Mouse (Mus musculus) intestine, postnatal 0 days (tissue): ENCODE data around the gene Gm49425. TPM values are rescaled to one million over a fixed set of nuclear protein-coding genes. Genes with fewer than 3 reads are reported as not detected.

Experiments used
- ATAC-seq: fragments of 200-750 bp; cut with Nextera tagmentation; 2 replicates; pipeline ENCODE4 v1.8.0; 2017; ENCODE audit warnings: mild to moderate bottlenecking, moderate TSS enrichment, moderate library complexity
- H3K27ac ChIP-seq: fragments of 300-500 bp; sonication (generic); 2 replicates; pipeline ENCODE4 v1.5.1; 2014; ENCODE audit warnings: mild to moderate bottlenecking, low read depth, low read length, moderate library complexity
- H3K27me3 ChIP-seq: fragments of 300-500 bp; sonication (generic); replicated peaks from 2 replicates; pipeline ENCODE4 v1.6.1; 2014; ENCODE audit warnings: low read length, mixed read lengths; ENCODE audit not compliant: control insufficient read depth, insufficient read depth
- H3K36me3 ChIP-seq: fragments of 300-500 bp; sonication (generic); 2 replicates; pipeline ENCODE4 v1.6.1; 2014; ENCODE audit warnings: mild to moderate bottlenecking, moderate library complexity; ENCODE audit not compliant: control insufficient read depth, insufficient read depth
- H3K4me1 ChIP-seq: fragments of 300-500 bp; sonication (generic); replicated peaks from 2 replicates; pipeline ENCODE4 v1.6.1; 2014; ENCODE audit warnings: antibody characterized with exemption, low read length, mixed read lengths; ENCODE audit not compliant: control insufficient read depth, insufficient read depth
- H3K4me2 ChIP-seq: fragments of 300-500 bp; sonication (generic); replicated peaks from 2 replicates; pipeline ENCODE4 v1.6.1; 2014; ENCODE audit warnings: low read depth, mild to moderate bottlenecking, moderate library complexity
- H3K4me3 ChIP-seq: fragments of 300-500 bp; sonication (generic); 2 replicates; pipeline ENCODE4 v1.5.1; 2014; ENCODE audit warnings: low read depth, low read length
- H3K9ac ChIP-seq: fragments of 300-500 bp; sonication (generic); 2 replicates; pipeline ENCODE4 v1.6.1; 2014; ENCODE audit warnings: mild to moderate bottlenecking, low read depth, low read length
- H3K9me3 ChIP-seq: fragments of 300-500 bp; sonication (generic); 2 replicates; pipeline ENCODE4 v1.6.1; 2016; ENCODE audit warnings: mixed run types; ENCODE audit not compliant: control insufficient read depth
- CTCF ChIP-seq: sonication (generic); IDR thresholded peaks from 2 replicates; pipeline ENCODE4 v1.5.1; 2016; ENCODE audit warnings: low read depth, mild to moderate bottlenecking, control low read depth, antibody characterized with exemption, moderate library complexity
- WGBS: fragments of 180-500 bp; shearing (Covaris S2); extraction: QIAGEN DNeasy Blood & Tissue Kit; methylation state at CpG from one replicate; pipeline ENCODE4 v1.1.7; 2014; 5-methylcytosine and 5-hydroxymethylcytosine counted together
- polyA plus RNA-seq: library from polyadenylated mRNA; unstranded; fragments of >200 nt; fragmentation: Nextera tagmentation; extraction: Ambion mirVana; gene quantifications from 2 replicates; pipeline ENCODE4 v1.2.1, GENCODE M21; 2015

The Gm49425 gene
- polyA plus RNA-seq, 1 experiment from 2014 or later = not detected

DNA sequence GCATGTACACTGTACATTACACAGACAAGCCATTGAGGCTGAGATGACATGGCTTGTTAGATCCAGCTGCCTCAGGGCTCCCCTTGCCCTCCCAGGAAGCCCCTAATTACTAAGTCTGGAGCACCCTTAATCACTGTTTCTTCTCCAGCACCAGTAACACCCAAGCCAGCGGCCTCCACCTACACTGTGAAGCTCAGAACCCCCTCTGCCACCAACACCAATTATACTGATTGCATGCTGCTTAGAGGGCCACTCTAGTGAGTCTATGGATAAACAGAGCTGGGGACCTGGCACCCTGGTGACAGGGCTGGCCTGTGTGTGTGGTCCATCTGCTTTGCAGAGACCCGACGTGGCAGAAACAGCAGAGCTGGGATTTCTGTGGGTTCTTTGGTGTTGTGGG, 27.4 kb upstream of the Gm49425 start:
- Histone ChIP-seq H3K27me3 (no peaks in the 10 kb centered on the region), H3K36me3 (no peaks in the 10 kb centered on the region), H3K4me1 (no peaks in the 10 kb centered on the region), H3K9ac (no peak overlapping the region), H3K4me2 (no peak overlapping the region), H3K27ac (no peak overlapping the region), H3K4me3 (no peak overlapping the region), H3K9me3 (no peaks in the 10 kb centered on the region)
- TF ChIP-seq CTCF = no peak
- 69% methylated on average over 3 of the region's 3 CpGs for WGBS
- no peak for ATAC-seq

DNA sequence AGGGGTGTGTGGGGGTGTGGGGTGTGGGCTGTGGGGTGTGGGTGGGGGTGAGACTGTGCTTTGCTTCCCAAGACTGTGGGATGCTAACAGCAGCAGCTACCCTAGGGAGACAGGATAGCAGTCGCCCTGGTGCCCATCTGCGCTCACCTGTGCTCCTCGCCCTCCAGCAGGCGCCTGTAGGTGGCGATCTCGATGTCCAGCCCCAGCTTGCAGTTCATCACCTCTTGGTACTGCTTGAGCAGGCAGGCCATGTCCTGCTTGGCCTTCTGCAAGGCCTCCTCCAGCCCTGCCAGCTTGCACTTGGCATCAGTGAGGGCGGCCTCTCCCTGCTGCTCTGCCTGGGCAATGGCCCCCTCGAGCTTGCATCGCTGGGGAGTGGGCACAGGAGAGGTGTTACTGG, 25.5 kb upstream of the Gm49425 start:
- ATAC-seq = no peak
- H3K4me3 ChIP-seq = no peak overlapping the region
- H3K27me3 ChIP-seq = no peaks in the 10 kb centered on the region
- H3K4me1 ChIP-seq = no peaks in the 10 kb centered on the region
- TF ChIP-seq CTCF = peak; percentile 43
- H3K36me3 ChIP-seq = no peaks in the 10 kb centered on the region
- H3K9me3 ChIP-seq = no peaks in the 10 kb centered on the region
- H3K27ac ChIP-seq = no peak overlapping the region
- no peak overlapping the region for H3K4me2 ChIP-seq
- 58% methylated on average over 9 of the region's 9 CpGs for WGBS
- H3K9ac ChIP-seq = no peak overlapping the region

- Histone ChIP-seq H3K4me1 (no peaks in the 10 kb centered on the region), H3K9me3 (no peaks in the 10 kb centered on the region), H3K36me3 (no peaks in the 10 kb centered on the region), H3K9ac (no peak overlapping the region), H3K27me3 (no peaks in the 10 kb centered on the region), H3K27ac (no peak overlapping the region), H3K4me3 (no peak overlapping the region), H3K4me2 (no peak overlapping the region)
- no peak for ATAC-seq
- WGBS = 55% methylated on average over 4 of the region's 4 CpGs
- TF ChIP-seq CTCF = no peak
Measured at GRCm38 (mm10) chr15:101538580-101538900, 21.5 kb upstream of the Gm49425 start.

GRCm38 (mm10) chr15:101537864-101538579, 21.0 kb upstream of the Gm49425 start:
- Histone ChIP-seq H3K4me2 (no peak overlapping the region), H3K4me1 (no peaks in the 10 kb centered on the region), H3K27me3 (no peaks in the 10 kb centered on the region), H3K9ac (no peak overlapping the region), H3K9me3 (no peaks in the 10 kb centered on the region), H3K27ac (no peak overlapping the region), H3K36me3 (no peaks in the 10 kb centered on the region), H3K4me3 (no peak overlapping the region)
- 34% methylated on average over 7 of the region's 7 CpGs for WGBS
- peak; percentile 53 for TF ChIP-seq CTCF
- ATAC-seq = peak; percentile 55

- Histone ChIP-seq H3K9ac (no peak overlapping the region), H3K36me3 (no peaks in the 10 kb centered on the region), H3K27me3 (no peaks in the 10 kb centered on the region), H3K9me3 (no peaks in the 10 kb centered on the region), H3K4me1 (no peaks in the 10 kb centered on the region), H3K4me2 (no peak overlapping the region), H3K4me3 (no peak overlapping the region), H3K27ac (no peak overlapping the region)
- WGBS = 52% methylated on average over 9 of the region's 9 CpGs
- no peak for ATAC-seq
- TF ChIP-seq CTCF = no peak
Measured at GRCm38 (mm10) chr15:101536054-101536850, 19.2 kb upstream of the Gm49425 start.

DNA sequence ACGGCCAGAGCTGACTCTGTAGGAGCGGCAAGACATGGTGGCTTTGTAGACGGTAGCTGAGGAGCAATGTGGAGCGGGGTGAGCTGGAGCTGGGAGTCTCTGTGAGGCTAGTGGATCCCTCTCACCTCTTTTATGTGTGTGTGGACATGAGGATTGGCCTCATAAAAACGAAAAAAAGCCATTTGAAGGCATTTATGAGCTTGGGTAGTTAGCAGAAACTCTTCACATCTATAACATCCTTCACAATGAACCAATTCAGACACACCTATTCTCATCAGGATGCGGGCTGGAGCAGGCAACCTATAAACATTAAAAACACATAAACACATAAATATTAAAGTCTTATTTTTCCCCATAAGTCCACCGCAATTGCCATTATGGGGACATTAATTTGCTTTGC, 15.7 kb upstream of the Gm49425 start, which contains the start of gene Krt84:
Gene Krt84, minus strand, starts transcription at position 101 of the 400 bp plus-strand sequence.
- no peak within 1 kb of the TSS for H3K4me2 ChIP-seq
- H3K9me3 ChIP-seq = no peaks in the 10 kb centered on the region
- TF ChIP-seq CTCF = no peak
- ATAC-seq = no peak
- H3K4me3 ChIP-seq = no peak within 1 kb of the TSS
- H3K36me3 ChIP-seq = no peaks in the 10 kb centered on the region
- no peak within 1 kb of the TSS for H3K27ac ChIP-seq
- no peaks in the 10 kb centered on the region for H3K4me1 ChIP-seq
- no peak within 1 kb of the TSS for H3K9ac ChIP-seq
- no peaks in the 10 kb centered on the region for H3K27me3 ChIP-seq
- 79% methylated on average over 7 of the region's 7 CpGs for WGBS
